Mouse (Mus musculus): ENCODE data around the gene Wasf1.

- TF ChIP-seq POLR2A (IDR thresholded peaks at IDR 0.05; ENCODE audit: control insufficient read depth, extremely low read depth, insufficient read depth, low read length, poor library complexity) (no peak), CTCF (IDR thresholded peaks at IDR 0.05; ENCODE audit: borderline replicate concordance, control insufficient read depth, extremely low read depth, insufficient read depth, low read length, poor library complexity) (no peak)
Measured at GRCm38 (mm10) chr10:40845626-40846025, 37.6 kb upstream of the Wasf1 start.
